Mouse (Mus musculus) liver, adult 2 months (tissue): ENCODE data around the gene Sos2. TPM values are rescaled to one million over a fixed set of nuclear protein-coding genes. Genes with fewer than 3 reads are reported as not detected.

Source experiments
- DNase-seq: peaks from one replicate; pipeline ENCODE4 v3.0.0-alpha.2; 2011; ENCODE audit warnings: low read depth, low spot score; ENCODE audit errors: extremely low read depth
- H3K27ac ChIP-seq: fragments of 200-500 bp; replicated peaks from 2 replicates; pipeline ENCODE4 v1.5.1; 2012; ENCODE audit warnings: low read depth, mild to moderate bottlenecking, control low read depth, inconsistent platforms, low read length; ENCODE audit not compliant: insufficient read depth
- H3K27me3 ChIP-seq: fragments of 200-500 bp; 2 replicates; pipeline ENCODE4 v1.6.1; 2012; ENCODE audit warnings: mild to moderate bottlenecking, moderate library complexity, low read length, inconsistent platforms; ENCODE audit not compliant: control insufficient read depth, insufficient read depth
- H3K36me3 ChIP-seq: fragments of 200-500 bp; 2 replicates; pipeline ENCODE4 v1.6.1; 2012; ENCODE audit warnings: low read length, inconsistent platforms; ENCODE audit not compliant: control insufficient read depth, insufficient read depth
- H3K4me1 ChIP-seq: fragments of 200-500 bp; 2 replicates; pipeline ENCODE4 v1.6.1; 2011; ENCODE audit warnings: low read length; ENCODE audit not compliant: control insufficient read depth, insufficient read depth
- H3K4me3 ChIP-seq: fragments of 200-500 bp; 2 replicates; pipeline ENCODE4 v1.5.1; 2011; ENCODE audit warnings: low read depth, mild to moderate bottlenecking, control low read depth, low read length, moderate library complexity; ENCODE audit not compliant: insufficient read depth
- H3K79me2 ChIP-seq: fragments of 200-500 bp; 2 replicates; pipeline ENCODE4 v1.6.1; 2012; ENCODE audit warnings: inconsistent platforms, mild to moderate bottlenecking, low read length, moderate library complexity; ENCODE audit not compliant: control insufficient read depth, insufficient read depth
- H3K9ac ChIP-seq: fragments of 200-500 bp; 2 replicates; pipeline ENCODE4 v1.6.1; 2012; ENCODE audit warnings: low read depth, mild to moderate bottlenecking, control low read depth, inconsistent platforms, low read length
- CTCF ChIP-seq: fragments of 200-500 bp; IDR thresholded peaks from 2 replicates; pipeline ENCODE4 v1.5.1; 2011; ENCODE audit warnings: low read depth, low read length, control low read depth
- POLR2A ChIP-seq: fragments of 200-500 bp; IDR thresholded peaks from 2 replicates; pipeline ENCODE4 v1.6.1; 2011; ENCODE audit warnings: low read length, control low read depth; ENCODE audit not compliant: insufficient read depth; ENCODE audit errors: extremely low read depth
- WGBS: fragments of 180-500 bp; shearing (Covaris S2); methylation state at CpG from one replicate; pipeline ENCODE4 v1.1.7; 2018; 5-methylcytosine and 5-hydroxymethylcytosine counted together
- polyA plus RNA-seq: library from polyadenylated mRNA; depleted of rRNA; stranded (reverse); fragments of >200 nt; gene quantifications from 2 replicates; pipeline ENCODE4 v1.2.3, GENCODE M21; 2012
- total RNA-seq: library from RNA; depleted of rRNA; stranded (reverse); fragments of >200 nt; gene quantifications from 2 replicates; pipeline ENCODE4 v1.2.3, GENCODE M21; 2014

The Sos2 gene
- total and polyA plus RNA-seq, 2 experiments, result 7.3 to 11.1 TPM

DNA sequence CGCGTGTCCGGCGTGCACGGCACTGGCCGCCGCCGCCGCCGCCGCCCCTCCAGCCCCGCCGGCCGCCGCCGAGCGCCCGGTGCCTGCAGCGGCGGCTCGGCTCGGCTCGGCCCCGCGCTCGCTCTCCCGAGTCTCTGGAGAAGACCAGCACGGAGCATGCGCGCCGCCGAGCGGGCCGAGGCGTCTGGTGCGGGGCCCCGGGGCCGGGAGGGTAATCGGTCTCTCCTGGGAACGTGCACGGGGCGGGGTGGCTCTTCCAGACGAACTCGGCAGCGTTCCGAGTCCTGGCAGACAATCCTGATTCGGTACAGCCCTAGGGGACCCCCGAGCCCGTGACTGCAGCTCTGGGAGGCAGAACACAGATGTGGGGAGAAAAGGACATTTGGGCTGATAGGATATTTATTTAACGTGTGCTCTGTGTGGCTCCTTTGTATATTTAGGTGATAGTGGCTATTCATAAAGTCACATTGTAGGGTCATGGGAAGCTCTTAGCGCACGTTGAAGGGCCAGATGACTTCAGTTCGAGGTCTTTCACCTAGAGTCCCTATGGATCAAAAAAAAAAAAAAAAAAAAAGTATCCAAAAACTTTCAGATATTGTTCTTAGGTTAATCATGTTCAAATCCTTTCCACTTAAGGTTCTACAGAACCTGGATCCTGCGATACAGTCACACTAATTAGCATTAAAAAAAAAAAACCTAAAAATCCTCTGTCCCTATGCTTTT, 574 bp upstream of the Sos2 start:
- H3K36me3 ChIP-seq, result no peaks in the 10 kb centered on the region
- H3K79me2 ChIP-seq, result peaks cover 14% of the 10 kb centered on the region
- 2% methylated on average over 54 of the region's 54 CpGs for WGBS
- H3K27ac ChIP-seq, result peak overlapping the region; percentile 98
- TF ChIP-seq CTCF, result peak; percentile 24; the same call in 1 of the 2 replicates
- 0 out of 2 replicates have a peak, but pooled peaks have one; percentile 32 for TF ChIP-seq POLR2A
- H3K4me1 ChIP-seq, result peaks cover 19% of the 10 kb centered on the region
- peak overlapping the region; percentile 92 for H3K4me3 ChIP-seq
- H3K27me3 ChIP-seq, result no peaks in the 10 kb centered on the region
- H3K9ac ChIP-seq, result peak overlapping the region; percentile 97
- peak; percentile 69 for DNase-seq

DNA sequence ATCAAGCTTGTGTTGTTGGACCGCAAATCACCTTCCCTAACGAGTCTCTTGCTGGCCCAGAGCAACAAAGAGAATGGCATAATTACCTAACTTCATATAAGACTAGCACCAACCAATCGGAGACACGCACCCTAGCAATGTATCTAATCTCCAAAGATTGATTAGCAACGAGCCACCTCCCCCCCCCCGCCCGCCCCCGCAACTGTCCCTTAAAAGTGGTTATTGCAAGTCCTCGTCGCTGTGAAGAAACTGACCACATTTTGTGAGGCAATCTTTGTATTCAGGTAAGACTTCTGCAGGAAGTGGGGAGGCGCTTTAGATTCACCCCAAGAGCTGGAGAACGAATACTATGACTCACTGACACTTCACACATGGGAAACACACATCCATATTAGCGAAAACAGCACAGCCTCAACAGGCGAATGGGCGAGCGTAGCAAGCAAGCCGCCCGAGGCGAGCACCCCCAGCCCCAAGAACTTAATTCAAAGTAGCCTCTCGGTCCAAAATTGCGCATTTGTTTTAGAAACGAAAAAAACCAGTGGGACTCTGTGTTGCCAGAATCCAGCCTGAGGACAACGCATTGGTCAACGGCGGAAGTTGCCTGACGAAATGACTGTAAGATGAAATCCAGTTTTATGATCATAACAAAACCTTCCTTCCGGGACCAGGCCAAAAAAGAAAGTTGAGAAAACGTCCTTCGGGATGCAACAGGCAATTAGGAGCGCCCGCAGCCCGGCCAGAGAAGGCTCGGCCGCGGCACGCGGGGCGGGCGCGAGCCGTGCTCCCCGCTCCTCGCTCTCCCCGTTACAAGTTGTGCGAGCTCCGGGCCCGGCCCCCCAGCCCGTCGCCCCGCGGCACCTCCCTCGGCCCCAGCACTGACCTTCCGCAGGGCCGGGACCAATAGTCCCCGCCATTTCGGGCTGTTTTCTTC, 752 bp downstream of the Sos2 start:
- H3K27ac ChIP-seq, result peak overlapping the region; percentile 98
- peak; percentile 60 for DNase-seq
- no peak for TF ChIP-seq POLR2A
- no peak for TF ChIP-seq CTCF
- peaks cover 28% of the 10 kb centered on the region for H3K4me1 ChIP-seq
- no peaks in the 10 kb centered on the region for H3K36me3 ChIP-seq
- peak overlapping the region; percentile 92 for H3K4me3 ChIP-seq
- peaks cover 21% of the 10 kb centered on the region for H3K79me2 ChIP-seq
- H3K27me3 ChIP-seq, result no peaks in the 10 kb centered on the region
- WGBS, result 1% methylated on average over 55 of the region's 56 CpGs
- peak overlapping the region; percentile 97 for H3K9ac ChIP-seq

GRCm38 (mm10) chr12:69676157-69676556, 5.5 kb downstream of the Sos2 start:
- Histone ChIP-seq H3K79me2 (peaks cover 39% of the 10 kb centered on the region), H3K36me3 (no peaks in the 10 kb centered on the region), H3K27ac (no peak overlapping the region), H3K4me3 (no peak overlapping the region), H3K4me1 (peaks cover 26% of the 10 kb centered on the region; the same call in 1 of the 2 replicates), H3K9ac (no peak overlapping the region), H3K27me3 (no peaks in the 10 kb centered on the region)
- TF ChIP-seq CTCF (no peak), POLR2A (no peak)
- DNase-seq, result no peak
- WGBS, result 64% methylated on average over 4 of the region's 4 CpGs

DNA sequence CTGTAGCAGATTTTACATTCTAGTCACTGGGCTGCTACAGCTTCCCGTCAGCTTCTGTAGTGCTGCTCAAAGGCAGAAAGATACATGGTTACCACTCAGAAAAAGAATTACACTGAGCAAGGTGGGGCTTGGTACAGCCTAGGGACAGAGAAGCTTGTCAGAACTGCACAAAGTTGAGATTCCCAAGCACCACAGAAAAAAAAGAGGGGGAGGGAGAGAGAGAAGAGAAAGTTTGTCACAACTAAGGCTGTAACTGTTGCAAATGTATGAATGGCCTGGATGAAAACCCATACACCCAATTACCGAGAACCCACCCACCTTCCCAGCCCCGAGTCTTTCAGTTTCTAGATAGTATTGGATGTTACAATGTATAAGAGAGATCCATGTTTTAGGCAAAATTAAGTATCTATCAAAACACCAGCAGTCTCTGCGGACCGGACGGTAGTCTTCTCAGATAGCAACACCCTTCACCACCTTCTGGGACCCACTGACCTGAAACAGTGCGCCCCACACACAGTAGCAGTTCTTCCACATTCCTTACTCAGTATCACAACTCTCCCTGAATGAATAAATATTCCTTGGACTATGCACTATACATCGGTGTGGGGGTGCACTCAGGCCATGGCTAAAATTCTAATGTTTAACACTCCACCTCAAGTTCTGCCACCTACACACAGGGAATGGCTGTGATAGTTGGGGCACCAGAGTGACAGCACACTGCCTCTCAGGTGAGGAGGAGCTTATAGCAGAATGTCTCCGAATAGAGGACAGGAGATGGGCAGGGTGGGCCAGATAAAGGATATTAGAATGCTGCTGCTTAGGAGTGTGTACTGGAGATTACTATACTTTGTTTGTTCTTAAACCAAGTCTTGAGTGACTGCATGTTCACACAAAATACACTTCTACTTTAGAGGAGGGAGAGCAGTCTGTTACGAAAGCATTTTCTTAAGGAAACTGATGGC, 6.8 kb downstream of the Sos2 start:
- Histone ChIP-seq H3K27me3 (no peaks in the 10 kb centered on the region), H3K27ac (0 out of 2 replicates have a peak overlapping the region, but pooled peaks have one; percentile 12), H3K9ac (no peak overlapping the region), H3K4me3 (no peak overlapping the region), H3K36me3 (no peaks in the 10 kb centered on the region), H3K4me1 (peaks cover 20% of the 10 kb centered on the region; the same call in 1 of the 2 replicates), H3K79me2 (peaks cover 43% of the 10 kb centered on the region)
- WGBS, result 81% methylated on average over 10 of the region's 10 CpGs
- no peak for TF ChIP-seq CTCF
- TF ChIP-seq POLR2A, result no peak
- DNase-seq, result no peak

DNA sequence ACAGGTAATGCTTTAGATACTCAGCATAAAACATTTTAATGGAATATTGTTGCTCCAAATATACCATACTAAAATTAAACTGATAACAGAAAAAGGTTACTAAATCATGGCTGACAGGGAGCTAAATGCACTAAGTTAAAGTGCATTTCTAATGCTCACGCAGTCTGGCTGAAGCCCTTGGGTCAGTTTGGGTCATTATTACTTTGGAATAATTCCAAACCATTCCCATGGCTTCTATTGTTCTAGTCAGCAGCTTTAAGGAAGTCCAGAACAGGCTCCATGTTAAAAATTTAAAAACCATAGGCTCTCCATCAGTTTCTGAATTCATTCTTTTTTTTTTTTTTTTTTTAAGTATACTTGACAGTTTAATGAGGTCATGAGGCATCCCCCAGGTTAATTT, 7.5 kb downstream of the Sos2 start:
- Histone ChIP-seq H3K9ac (no peak overlapping the region), H3K4me3 (no peak overlapping the region), H3K4me1 (peaks cover 18% of the 10 kb centered on the region; the same call in 1 of the 2 replicates), H3K79me2 (peaks cover 44% of the 10 kb centered on the region), H3K27ac (no peak overlapping the region), H3K36me3 (no peaks in the 10 kb centered on the region), H3K27me3 (no peaks in the 10 kb centered on the region)
- WGBS, result 14% methylated on average over 1 of the region's 1 CpGs
- DNase-seq, result peak; percentile 49
- TF ChIP-seq POLR2A (no peak), CTCF (no peak)
